Mouse (Mus musculus): ENCODE data around the gene Bhlhe40.

DNA sequence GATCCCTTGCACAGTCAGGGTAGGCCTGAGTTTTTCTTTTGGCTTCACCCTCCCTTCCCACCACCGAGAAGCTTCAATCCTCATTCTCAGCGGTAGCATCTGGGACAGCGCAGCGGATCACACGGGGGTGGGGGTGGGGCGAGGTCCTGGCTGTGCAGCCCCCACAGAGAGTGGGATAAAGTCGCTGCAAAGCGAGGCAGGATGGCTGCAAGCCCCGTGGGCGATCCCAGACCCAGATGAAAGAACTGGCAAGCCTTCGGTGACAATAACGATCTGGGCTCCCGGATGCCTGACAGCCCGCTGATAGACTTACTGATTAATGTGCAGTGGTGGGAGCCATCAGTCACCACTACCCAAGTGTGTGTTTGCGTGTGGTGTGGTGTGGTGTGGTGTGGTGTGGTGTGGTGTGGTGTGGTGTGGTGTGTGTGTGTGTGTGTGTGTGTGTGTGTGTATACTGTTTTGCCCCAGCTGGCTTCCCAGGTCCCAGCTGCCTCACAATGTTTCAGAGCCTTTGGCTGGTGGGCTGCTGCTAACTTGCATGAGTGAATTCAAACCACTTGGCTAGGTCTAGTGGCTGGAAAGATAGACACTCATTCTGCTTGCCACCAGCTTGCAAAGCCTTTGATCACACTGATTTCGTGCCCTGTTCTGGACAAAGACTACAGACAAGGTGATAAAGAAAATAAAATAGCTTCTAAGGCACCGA is 40.4 kb downstream of the Bhlhe40 start:
- TF ChIP-seq GATA1 (IDR thresholded peaks at IDR 0.05; ENCODE audit: low read length) (no peak), TAL1 (IDR thresholded peaks at IDR 0.05; ENCODE audit: low read length) (no peak)

All from erythroblast, embryonic 14.5 days (primary cell).